Mouse (Mus musculus): ENCODE data around the gene Ulk4.

DNA sequence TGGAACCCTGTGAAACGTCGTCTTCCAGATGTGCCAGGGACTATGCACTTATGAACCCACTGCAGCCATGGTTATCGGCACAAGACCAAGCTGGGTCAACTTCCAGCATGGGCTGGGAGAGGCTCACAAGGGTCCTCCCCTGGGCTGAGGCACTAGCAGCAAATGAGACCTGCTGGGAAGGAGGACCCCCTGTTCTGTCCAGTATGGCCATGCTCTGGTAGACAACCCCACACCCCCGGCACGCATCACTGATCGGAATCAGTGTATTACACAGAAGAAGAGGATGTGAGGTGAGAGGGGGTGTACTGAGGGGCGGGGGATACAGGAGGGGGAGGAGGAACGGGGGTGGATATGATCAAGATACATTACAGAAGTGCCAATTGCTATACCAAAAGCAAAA is 148.1 kb downstream of the Ulk4 start:
- TF ChIP-seq CTCF (IDR thresholded peaks at IDR 0.05; ENCODE audit: borderline replicate concordance, control insufficient read depth, extremely low read depth, insufficient read depth, low read length, poor library complexity) (no peak), POLR2A (IDR thresholded peaks at IDR 0.05; ENCODE audit: control insufficient read depth, extremely low read depth, insufficient read depth, low read length, poor library complexity) (no peak)

All from thymus, adult 2 months (tissue).